Mouse (Mus musculus) kidney, postnatal 4 days (tissue): ENCODE results near the gene Add3.

ENCODE experiments used
- DNase-seq, 2 experiments: peaks; one replicate each; pipeline ENCODE4 v3.0.0; 2021; ENCODE audit warnings: mixed read lengths in 2 of 2

Add3 gene

DNA sequence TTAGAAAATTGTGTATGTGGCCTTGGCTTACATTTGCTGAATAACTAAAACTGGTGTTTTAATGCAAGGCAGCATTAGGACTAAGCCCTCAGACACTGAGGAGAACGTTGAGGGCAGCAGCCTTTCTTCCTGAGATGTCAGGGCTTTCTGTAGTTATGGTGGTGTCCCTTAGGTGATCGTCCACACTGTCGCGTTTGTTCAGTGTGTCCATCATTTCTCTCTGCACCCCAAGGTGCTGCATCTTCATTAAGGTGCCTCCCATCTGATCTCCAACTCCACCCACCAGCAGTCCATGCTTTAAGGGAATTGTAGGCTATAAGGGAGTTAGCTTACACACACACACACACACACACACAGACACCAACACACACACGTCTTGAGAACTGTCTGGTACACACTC lies 28.3 kb downstream of the Add3 start:
- no peak for DNase-seq

DNA sequence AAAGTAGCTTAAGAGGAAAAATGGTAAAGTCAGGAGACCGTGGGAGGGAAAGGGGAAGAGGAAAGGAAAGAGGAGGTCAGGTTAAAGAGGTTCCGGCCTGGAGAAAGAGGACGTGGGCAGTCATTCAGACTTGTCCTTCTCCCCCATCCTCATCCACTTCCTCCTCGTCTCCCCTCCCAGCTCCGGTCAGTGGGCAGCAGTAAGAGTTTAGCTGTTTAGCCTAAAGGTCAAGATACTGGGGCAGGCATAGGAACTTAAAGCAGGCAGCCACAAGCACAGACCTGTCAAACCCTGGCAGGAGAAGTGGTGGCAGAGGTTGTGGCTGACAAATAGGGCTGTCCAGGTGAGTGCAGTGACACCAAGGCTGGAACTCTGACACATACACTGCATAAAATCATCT lies 30.4 kb downstream of the Add3 start:
- no peak for DNase-seq

GRCm38 (mm10) chr19:53174034-53174433 lies 33.8 kb downstream of the Add3 start:
- DNase-seq = no peak

GRCm38 (mm10) chr19:53175550-53175949 lies 35.3 kb downstream of the Add3 start:
- DNase-seq = no peak

DNA sequence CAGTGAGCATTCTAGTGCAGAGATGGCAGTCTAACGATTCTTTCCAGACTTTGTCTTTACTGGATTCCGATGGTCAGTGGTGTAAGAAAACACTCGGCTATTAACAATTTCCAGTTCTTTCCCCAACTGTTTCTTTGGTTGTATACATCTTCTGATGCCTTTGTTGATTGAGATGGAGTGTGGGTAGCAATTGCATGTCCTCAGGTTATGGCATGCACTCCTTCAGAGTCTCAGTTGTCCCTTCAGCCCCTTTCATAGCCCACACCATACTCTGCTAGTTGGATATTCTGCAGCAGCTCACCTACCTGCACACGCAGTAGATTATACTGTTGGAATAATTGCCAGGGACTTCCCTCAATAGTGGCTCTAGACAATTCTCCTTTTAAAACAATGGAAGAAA lies 36.3 kb downstream of the Add3 start:
- DNase-seq = no peak

GRCm38 (mm10) chr19:53178611-53179528 lies 38.6 kb downstream of the Add3 start:
- no peak for DNase-seq

DNA sequence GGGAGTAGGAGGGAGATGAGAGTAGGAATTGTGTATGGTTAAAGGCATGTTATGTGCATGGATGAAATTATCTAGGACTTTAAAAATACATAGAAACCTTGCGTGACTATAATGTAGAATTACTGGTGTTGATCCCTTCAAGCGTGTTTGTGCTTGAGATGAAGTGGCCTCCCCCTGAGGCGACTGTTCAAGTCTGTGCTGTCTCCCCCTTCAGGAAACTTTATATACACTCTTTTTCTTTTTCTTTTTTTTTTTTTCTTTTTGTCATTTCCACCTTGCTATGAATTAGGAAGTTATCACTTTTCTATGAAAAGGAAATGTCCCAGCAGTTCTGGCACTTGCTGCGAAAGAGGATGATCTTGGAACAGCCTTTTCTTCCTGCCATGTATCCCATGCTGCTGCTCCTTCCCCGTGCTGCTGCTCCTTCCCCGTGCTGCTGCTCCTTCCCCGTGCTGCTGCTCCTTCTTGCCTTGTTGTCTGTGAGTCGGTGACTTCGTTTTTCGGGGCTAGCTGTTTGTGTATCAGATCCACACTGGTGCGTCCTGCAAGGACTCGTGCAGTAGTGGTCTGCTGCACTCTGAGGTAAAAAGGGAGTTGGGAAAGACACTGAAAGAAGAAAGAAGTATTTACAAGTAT lies 40.0 kb downstream of the Add3 start:
- DNase-seq = no peak

DNA sequence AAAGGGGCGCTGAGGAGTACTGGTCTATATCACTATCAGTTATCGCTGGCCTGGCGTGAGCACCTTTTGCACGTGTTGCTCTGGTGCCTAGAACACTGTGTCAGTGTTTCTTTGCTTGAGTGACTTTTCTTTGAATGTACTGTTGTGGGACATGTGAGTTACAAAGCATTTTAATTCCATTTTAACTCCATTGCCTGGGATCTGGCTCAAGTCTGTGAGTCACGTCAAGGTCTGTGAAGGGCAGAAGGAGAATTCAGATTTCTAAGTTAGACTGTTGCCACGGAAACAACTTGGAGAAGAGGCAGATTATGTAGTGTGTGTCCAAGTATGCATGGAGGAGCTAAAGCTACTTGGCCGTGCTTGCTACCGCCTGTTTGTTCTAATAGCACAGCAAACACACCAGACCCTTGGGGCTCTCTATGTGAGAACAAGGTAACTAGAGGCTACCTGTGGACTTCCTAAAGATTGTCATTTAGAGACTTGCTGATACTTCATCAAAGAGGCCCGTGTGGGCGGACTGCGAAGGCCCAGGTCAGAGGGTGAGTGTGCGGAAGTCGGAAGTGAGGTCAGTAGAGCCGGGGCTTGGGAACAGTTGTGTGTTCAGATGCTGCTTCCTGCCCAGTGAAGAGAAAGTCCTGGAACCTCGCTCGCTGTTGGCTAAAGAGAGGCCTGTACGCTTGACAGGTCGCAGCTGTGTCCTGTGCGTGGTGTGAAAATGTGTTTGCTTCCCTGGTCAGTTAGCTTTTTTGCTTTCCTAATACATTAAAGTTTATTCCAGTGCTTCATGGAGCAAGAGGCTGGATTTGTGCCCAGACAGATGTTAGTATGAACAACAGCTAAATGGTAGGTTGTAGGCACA lies 41.0 kb downstream of the Add3 start:
- DNase-seq = peak; percentile 78 to 83

DNA sequence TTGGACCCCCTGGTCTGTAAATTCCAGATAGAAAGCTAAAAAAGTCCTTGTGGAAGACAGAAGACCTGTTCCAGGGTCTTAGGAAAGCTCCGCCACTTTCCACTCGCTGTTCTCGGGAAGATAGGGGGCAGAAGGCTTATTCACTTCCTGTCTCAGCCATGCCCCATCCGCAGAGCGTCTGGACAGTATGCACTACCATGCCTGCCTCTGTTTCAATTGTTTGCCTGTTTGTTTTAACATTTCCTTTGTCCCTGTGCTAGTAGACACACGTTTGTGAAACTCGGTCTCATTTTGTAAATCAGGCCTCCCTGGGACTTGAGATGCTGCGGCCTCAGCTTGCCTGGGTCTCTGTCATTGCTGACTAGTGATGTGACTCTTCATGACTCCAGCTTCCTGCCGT lies 43.4 kb downstream of the Add3 start:
- peak in 1 of 2 experiments; percentile 35 for DNase-seq

DNA sequence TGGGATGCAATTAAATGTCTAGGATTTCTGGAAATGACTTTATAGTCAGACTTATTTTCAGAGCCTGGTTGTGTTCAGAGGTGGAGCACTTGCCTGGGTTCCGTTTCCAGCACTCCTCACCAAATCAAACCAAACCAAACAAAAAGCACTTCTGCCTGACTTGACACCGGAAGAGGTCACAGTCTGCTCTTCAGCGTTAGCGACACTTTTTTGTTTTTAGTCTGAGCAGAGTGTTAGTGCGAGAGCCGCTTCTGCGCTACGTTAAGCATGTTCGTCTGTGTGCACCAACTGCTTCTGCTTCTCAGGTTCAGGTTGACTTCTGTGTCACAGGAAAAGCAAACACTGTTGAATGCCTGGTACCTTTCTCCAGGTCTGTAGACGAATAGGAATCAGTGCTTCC lies 44.0 kb downstream of the Add3 start:
- DNase-seq = peak in 1 of 2 experiments; percentile 32

- no peak for DNase-seq
Observed at GRCm38 (mm10) chr19:53184911-53185310, 44.7 kb downstream of the Add3 start.

GRCm38 (mm10) chr19:53185486-53186134 lies 45.4 kb downstream of the Add3 start:
- no peak for DNase-seq

DNA sequence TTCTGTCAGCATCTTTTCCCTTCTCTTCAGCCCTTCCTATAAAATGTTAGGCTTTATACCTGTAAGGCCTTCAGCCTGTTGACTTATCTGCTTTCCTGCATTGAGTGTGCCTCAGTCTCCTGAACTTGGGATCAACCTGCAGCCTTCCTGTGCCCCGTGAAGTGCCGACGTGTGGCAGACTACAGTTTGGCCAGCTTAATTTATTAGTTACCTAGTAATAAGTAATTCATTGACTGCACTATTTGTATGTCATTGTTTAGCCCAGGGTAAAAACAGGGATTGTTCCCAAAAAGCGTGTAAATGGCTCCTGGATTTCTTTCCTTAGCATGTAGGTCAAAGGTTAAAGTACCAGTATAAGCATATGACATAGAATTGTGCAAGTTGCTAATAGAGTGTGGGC lies 46.2 kb downstream of the Add3 start:
- peak in 1 of 2 experiments; percentile 31 for DNase-seq

DNA sequence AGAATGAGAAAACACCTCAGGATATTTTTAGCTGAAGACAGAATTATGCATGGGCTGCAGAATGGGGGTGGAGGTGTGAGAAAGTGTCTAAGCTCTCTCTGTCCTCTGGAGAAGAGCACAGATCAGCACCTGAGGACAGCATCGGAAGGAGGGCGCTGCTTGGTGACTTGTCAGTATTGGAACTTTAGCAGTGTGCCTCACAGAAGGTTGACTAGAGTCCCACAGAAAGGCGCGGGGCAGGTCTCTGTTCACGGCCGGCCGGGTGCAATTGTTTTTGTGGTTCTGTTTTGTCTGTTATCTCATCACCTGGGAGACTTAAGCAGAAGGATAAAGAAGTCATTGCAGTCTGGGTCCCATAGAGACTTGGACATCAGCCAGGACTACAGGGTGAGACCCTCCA lies 47.3 kb downstream of the Add3 start:
- DNase-seq = no peak

GRCm38 (mm10) chr19:53188186-53188585 lies 47.9 kb downstream of the Add3 start:
- DNase-seq = no peak

DNA sequence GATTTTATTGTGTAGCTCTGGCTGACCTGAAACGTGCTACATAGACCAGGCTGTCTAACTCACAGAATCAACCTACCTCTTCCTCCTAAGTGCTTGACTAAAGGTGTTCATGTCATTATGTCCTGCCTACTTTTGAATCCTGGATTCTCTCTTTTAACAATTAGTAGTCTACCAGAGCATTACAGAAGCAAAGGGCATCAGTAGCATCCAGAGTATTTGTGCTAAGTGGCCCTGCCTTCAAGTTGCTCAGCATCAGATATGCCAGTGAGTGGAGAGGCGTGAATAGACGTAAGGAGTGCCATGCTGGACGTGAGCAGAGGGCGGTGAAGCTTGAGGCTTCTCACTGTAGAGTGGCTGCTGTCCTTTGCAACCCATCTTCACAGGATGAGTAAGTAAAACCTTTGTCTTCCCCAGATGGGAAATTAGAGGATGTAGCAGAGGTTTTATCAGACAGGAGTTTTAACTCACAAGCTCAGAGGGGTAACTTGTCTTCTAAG lies 48.5 kb downstream of the Add3 start:
- no peak for DNase-seq

- no peak for DNase-seq
Observed at GRCm38 (mm10) chr19:53189736-53190135, 49.5 kb downstream of the Add3 start.

GRCm38 (mm10) chr19:53190232-53190631 lies 50.0 kb downstream of the Add3 start:
- DNase-seq = no peak

DNA sequence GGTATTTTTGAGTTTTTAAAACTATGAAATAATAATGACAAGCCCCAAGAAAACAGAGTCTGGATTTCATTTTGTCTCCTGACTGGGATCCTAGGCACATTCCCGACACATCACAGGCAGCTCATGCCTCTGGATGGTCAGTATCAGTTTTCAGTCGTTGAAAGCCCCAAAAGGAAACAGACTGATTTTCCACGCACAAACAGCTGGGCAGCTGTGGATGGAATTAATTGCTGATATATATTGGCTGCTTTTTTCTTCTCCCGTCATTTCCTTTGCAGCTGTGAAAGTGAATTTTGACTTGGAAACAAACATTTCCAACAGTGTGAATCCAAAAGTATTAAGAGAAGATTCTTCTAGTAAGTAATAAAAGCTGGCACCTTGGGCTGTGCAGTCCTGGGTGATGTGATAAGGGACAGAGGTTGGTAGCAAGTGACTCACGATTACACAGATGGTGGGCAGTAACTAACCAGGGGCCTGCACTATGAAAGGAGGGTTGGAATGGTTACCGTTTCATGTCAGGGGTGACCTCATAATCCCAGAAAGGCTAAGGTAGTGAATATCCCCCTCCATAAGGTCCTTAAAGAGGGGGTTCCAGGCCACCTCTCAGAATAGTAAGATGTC lies 51.7 kb downstream of the Add3 start:
- DNase-seq = no peak

DNA sequence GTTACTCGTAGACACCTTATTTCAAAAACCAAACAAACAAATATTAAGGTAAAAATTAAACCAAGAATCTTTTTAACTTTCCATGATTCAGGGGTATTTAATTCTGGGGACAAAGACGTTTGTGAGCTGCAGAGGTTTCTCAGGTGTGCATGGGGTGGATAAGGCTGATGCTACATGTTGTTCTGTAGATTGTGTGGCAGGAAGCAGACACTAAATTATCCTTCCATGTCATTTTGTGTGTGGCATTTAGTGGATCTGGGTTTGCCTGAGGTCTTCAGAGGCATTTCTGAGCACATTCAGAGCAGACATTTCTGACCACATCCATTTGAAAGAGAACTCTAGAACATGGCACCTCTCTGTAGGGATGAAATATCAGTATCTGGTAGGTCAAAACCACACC lies 52.9 kb downstream of the Add3 start:
- no peak for DNase-seq

DNA sequence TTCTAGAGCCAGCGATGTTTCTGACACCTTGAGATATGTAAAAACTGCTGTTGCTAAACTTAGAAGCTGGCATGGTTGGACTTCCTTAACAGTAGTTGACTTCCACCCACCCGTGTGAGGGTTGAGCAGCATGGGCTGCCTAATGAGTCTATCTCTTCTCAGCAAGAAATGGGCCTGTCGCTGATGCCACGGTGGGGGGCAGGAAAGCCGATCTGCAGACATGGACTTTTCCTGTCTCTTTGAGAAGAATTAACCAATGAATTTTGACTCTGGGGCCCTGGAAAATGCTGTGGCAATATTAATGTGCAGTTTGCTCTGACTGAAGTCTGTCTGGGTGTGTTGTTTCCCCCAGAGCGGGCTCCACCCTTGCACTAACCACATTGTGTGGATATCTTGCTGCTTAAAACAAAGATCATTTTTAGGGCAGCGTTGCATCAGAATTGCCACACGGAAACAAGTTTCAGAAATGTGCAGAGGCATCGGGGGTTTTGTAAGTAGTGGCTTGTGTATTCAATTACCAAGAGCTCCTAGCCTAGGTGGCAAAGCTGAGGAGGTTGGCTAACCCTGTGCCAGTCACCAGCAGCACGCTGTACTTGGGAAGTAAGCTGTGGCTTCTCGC lies 53.8 kb downstream of the Add3 start:
- peak in 1 of 2 experiments; percentile 31 for DNase-seq
